Mouse (Mus musculus) midbrain, embryonic 10.5 days (tissue): ENCODE measurements around the gene Nphs1. TPM values are rescaled to one million over a fixed set of nuclear protein-coding genes. Genes with fewer than 3 reads are reported as not detected.

Experiments used
- DNase-seq: peaks from one replicate; pipeline ENCODE4 v3.0.0-alpha.2; 2017; ENCODE audit warnings: low spot score
- H3K27ac ChIP-seq: fragments of 300-500 bp; sonication (generic); replicated peaks from 2 replicates; pipeline ENCODE4 v1.5.1; 2016; ENCODE audit warnings: mild to moderate bottlenecking
- H3K27me3 ChIP-seq: fragments of 300-500 bp; sonication (generic); 2 replicates; pipeline ENCODE4 v1.6.1; 2016; ENCODE audit warnings: low read depth, mild to moderate bottlenecking; ENCODE audit not compliant: poor library complexity, severe bottlenecking
- H3K36me3 ChIP-seq: fragments of 300-500 bp; sonication (generic); 2 replicates; pipeline ENCODE4 v1.6.1; 2016; ENCODE audit warnings: mild to moderate bottlenecking, moderate library complexity
- H3K4me1 ChIP-seq: fragments of 300-500 bp; sonication (generic); 2 replicates; pipeline ENCODE4 v1.6.1; 2016
- H3K4me3 ChIP-seq: fragments of 300-500 bp; sonication (generic); 2 replicates; pipeline ENCODE4 v1.5.1; 2016; ENCODE audit warnings: mild to moderate bottlenecking, moderate library complexity
- H3K9me3 ChIP-seq: fragments of 300-500 bp; sonication (generic); replicated peaks from 2 replicates; pipeline ENCODE4 v1.6.1; 2016; ENCODE audit warnings: mild to moderate bottlenecking
- WGBS: fragments of 180-500 bp; shearing (Covaris S2); methylation state at CpG from one replicate; pipeline ENCODE4 v1.1.7; 2016; 5-methylcytosine and 5-hydroxymethylcytosine counted together
- polyA plus RNA-seq: library from polyadenylated mRNA; unstranded; fragments of >200 nt; fragmentation: Nextera tagmentation; extraction: Ambion mirVana; gene quantifications from 2 replicates; pipeline ENCODE4 v1.2.1, GENCODE M21; 2016

Gene Nphs1
- polyA plus RNA-seq = 0.16 and 0.23 TPM in 2 replicates

GRCm38 (mm10) chr7:30457629-30458330 is at the start of gene Nphs1, which contains the start of gene Kirrel2:
Nphs1 (plus strand) TSS chr7:30458315.
Kirrel2 (minus strand) TSS chr7:30457690.
- H3K27ac ChIP-seq = peak within 1 kb of the TSS; percentile 52
- H3K36me3 ChIP-seq = no peaks in the 10 kb centered on the region
- DNase-seq = peak; percentile 76
- peaks cover 45% of the 10 kb centered on the region for H3K4me1 ChIP-seq
- WGBS = 2% methylated on average over 16 of the region's 16 CpGs
- peaks cover 100% of the 10 kb centered on the region for H3K27me3 ChIP-seq
- 0 out of 2 replicates have a peak, but pooled peaks cover 2% of the 10 kb centered on the region for H3K9me3 ChIP-seq
- H3K4me3 ChIP-seq = peak within 1 kb of the TSS; percentile 48

- Histone ChIP-seq H3K9me3 (no peaks in the 10 kb centered on the region), H3K27ac (no peak overlapping the region), H3K27me3 (no peaks in the 10 kb centered on the region), H3K36me3 (no peaks in the 10 kb centered on the region), H3K4me3 (no peak overlapping the region), H3K4me1 (no peaks in the 10 kb centered on the region)
- DNase-seq = no peak
- WGBS = 83% methylated on average over 3 of the region's 3 CpGs
Measured at GRCm38 (mm10) chr7:30408639-30409038, 49.5 kb upstream of the Nphs1 start.

GRCm38 (mm10) chr7:30409789-30410188 is 48.3 kb upstream of the Nphs1 start:
- no peak overlapping the region for H3K4me3 ChIP-seq
- DNase-seq = no peak
- 82% methylated on average over 2 of the region's 2 CpGs for WGBS
- no peaks in the 10 kb centered on the region for H3K27me3 ChIP-seq
- H3K4me1 ChIP-seq = no peaks in the 10 kb centered on the region
- no peaks in the 10 kb centered on the region for H3K36me3 ChIP-seq
- H3K9me3 ChIP-seq = no peaks in the 10 kb centered on the region
- no peak overlapping the region for H3K27ac ChIP-seq

GRCm38 (mm10) chr7:30411023-30411422 is 47.1 kb upstream of the Nphs1 start:
- DNase-seq = no peak
- Histone ChIP-seq H3K9me3 (no peaks in the 10 kb centered on the region), H3K4me1 (no peaks in the 10 kb centered on the region), H3K27me3 (no peaks in the 10 kb centered on the region), H3K4me3 (no peak overlapping the region), H3K36me3 (no peaks in the 10 kb centered on the region), H3K27ac (no peak overlapping the region)
- 75% methylated on average over 3 of the region's 3 CpGs for WGBS

- H3K9me3 ChIP-seq = no peaks in the 10 kb centered on the region
- H3K36me3 ChIP-seq = no peaks in the 10 kb centered on the region
- no peaks in the 10 kb centered on the region for H3K4me1 ChIP-seq
- WGBS = 59% methylated on average over 4 of the region's 4 CpGs
- no peak for DNase-seq
- no peak overlapping the region for H3K27ac ChIP-seq
- no peaks in the 10 kb centered on the region for H3K27me3 ChIP-seq
- H3K4me3 ChIP-seq = no peak overlapping the region
Measured at GRCm38 (mm10) chr7:30412735-30413147, 45.4 kb upstream of the Nphs1 start.

DNA sequence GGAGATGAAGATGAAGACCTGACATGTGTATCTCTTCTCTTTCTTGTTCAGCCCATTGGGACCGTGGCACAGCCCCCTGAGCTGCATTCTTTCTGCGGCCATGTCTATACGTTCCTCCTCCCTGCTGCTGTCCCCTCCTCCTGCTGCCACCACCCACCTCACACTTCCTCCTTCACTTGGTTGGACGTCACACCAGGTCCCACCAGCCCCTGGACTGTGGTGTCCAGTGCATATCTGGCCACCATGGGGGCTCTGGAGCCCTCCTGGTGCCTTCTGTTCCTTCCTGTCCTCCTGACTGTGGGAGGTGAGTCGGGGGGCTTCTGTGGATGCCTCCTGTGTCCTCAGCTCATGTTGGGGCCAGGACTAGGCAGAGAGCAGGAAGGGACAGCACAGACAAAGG is 44.5 kb upstream of the Nphs1 start, which contains the start of gene Tyrobp:
Gene Tyrobp (plus strand): TSS at position 165 of the 400 bp plus-strand sequence.
- Histone ChIP-seq H3K27me3 (no peaks in the 10 kb centered on the region), H3K4me1 (no peaks in the 10 kb centered on the region), H3K36me3 (no peaks in the 10 kb centered on the region), H3K4me3 (no peak within 1 kb of the TSS), H3K27ac (no peak within 1 kb of the TSS), H3K9me3 (no peaks in the 10 kb centered on the region)
- 74% methylated on average over 5 of the region's 5 CpGs for WGBS
- no peak for DNase-seq

- 81% methylated on average over 9 of the region's 9 CpGs for WGBS
- Histone ChIP-seq H3K9me3 (peaks cover 4% of the 10 kb centered on the region), H3K36me3 (no peaks in the 10 kb centered on the region), H3K27me3 (peaks cover 28% of the 10 kb centered on the region), H3K27ac (no peak overlapping the region), H3K4me1 (peaks cover 18% of the 10 kb centered on the region), H3K4me3 (no peak overlapping the region)
- DNase-seq = no peak
Measured at GRCm38 (mm10) chr7:30417856-30418255, 40.3 kb upstream of the Nphs1 start.

DNA sequence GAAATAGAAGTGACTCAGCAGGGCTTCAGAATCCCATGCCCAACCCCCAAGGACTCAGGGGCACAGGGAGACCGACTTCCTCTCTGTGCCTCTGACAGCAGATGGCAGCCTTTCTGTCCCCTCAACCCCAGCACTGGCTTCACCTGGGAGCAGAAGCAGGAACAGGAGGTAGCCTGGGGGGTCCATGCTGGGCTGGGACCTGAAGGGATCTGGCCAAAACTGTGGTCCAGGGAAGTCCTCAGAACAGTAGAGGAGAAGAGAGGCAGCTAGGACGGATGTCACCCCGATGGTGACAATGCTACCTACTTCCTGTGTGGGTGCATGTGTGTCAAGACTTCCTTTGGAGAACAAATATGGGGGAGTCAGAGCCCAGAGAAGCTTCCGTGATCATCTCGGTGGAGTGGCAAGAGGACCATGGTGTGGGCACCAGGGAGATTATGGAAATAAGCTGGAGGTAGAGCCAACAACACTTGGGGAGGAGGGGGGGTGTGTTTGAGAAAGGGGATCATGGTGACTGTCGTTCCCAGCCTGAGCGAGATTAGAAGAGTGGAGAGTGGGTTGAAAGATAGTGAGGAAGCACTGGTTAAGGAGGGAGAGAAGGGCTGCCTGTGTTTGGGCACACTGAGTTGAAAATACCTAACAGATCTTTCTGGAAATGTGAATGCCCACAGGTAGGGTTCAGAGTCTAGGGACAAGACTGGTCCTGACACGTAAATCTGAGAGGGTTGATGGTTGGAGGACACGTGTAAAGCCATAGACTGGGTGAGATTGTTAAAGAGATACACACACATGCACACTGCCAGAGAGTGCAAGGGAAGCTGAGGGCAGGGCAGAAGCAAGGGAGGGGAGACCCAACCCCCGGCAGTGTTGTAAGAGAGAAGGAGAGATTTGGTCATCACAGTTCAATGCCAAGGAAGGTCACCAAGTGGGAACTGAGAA is 38.3 kb upstream of the Nphs1 start, which contains the start of gene Hcst:
Gene Hcst (minus strand): TSS at position 294 of the 939 bp plus-strand sequence.
- Histone ChIP-seq H3K4me3 (no peak within 1 kb of the TSS), H3K9me3 (peaks cover 4% of the 10 kb centered on the region), H3K27ac (no peak within 1 kb of the TSS), H3K27me3 (peaks cover 42% of the 10 kb centered on the region), H3K4me1 (peaks cover 24% of the 10 kb centered on the region), H3K36me3 (no peaks in the 10 kb centered on the region)
- 75% methylated on average over 10 of the region's 10 CpGs for WGBS
- no peak for DNase-seq

DNA sequence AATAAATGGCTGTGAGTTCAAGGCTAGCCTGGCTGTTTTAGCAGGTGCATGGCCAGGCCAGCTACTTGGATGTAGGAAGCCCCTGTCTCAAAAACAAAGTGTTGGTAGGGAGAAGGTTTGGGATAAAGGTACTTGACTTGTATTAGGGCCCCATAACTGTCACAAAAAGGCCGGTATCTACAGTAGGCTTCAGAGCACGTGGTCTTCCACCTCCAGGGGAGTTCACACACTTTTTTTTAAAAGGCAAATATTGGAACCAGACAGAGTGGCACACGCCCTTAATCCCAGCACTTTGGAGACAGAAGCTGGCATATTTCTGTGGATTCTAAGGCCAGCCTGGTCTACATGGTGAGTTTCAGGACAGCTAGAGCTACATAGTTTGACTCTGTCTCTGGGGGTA is 37.4 kb upstream of the Nphs1 start:
- Histone ChIP-seq H3K27me3 (peaks cover 42% of the 10 kb centered on the region), H3K36me3 (peaks cover 7% of the 10 kb centered on the region), H3K27ac (no peak overlapping the region), H3K4me1 (peaks cover 24% of the 10 kb centered on the region), H3K9me3 (peaks cover 4% of the 10 kb centered on the region), H3K4me3 (no peak overlapping the region)
- DNase-seq = no peak
- WGBS = 86% methylated on average over 3 of the region's 3 CpGs

- Histone ChIP-seq H3K36me3 (peaks cover 12% of the 10 kb centered on the region), H3K4me3 (peak within 1 kb of the TSS; percentile 63), H3K4me1 (peaks cover 24% of the 10 kb centered on the region), H3K27me3 (peaks cover 42% of the 10 kb centered on the region), H3K27ac (peak within 1 kb of the TSS; percentile 69), H3K9me3 (peaks cover 4% of the 10 kb centered on the region)
- DNase-seq = peak; percentile 43
- 10% methylated on average over 31 of the region's 31 CpGs for WGBS
Measured at GRCm38 (mm10) chr7:30421175-30421889, 36.8 kb upstream of the Nphs1 start, which contains the start of gene Nfkbid. Nfkbid (plus strand) TSS chr7:30421732.

DNA sequence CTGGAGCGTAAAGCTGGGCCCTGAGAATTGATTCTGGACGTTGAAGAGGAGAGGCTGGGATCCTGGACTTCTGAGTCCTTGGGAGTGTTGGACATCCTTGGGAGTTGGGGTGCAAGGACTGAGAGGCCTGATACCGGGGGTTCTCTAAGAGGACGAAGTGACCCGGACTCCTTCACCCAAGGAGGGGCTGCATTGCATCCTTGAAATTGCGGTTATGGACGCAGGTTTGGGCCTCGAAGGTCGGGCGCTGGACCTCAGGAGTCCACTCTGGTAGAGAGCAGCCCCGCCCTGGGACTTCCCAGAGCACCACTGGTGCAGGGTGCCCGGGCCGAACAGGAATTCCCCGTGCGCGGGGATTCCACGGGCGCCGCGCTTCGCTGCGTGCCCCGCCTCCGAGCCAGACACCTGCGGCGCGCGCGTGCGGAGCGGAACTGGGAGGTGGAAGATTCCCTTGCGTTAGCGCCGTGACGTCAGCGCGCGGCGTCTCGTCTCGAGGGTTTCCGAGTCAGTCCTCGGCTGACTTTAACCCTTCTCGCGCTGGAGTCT is 36.2 kb upstream of the Nphs1 start:
- peaks cover 24% of the 10 kb centered on the region for H3K4me1 ChIP-seq
- peaks cover 4% of the 10 kb centered on the region for H3K9me3 ChIP-seq
- peak; percentile 87 for DNase-seq
- peak overlapping the region; percentile 63 for H3K4me3 ChIP-seq
- peaks cover 16% of the 10 kb centered on the region for H3K36me3 ChIP-seq
- H3K27ac ChIP-seq = peak overlapping the region; percentile 69
- under 1% methylated on average over 45 of the region's 45 CpGs for WGBS
- H3K27me3 ChIP-seq = peaks cover 42% of the 10 kb centered on the region

GRCm38 (mm10) chr7:30422560-30422959 is 35.6 kb upstream of the Nphs1 start:
- peaks cover 4% of the 10 kb centered on the region for H3K9me3 ChIP-seq
- WGBS = 13% methylated on average over 9 of the region's 9 CpGs
- H3K27ac ChIP-seq = peak overlapping the region; percentile 69
- peaks cover 42% of the 10 kb centered on the region for H3K27me3 ChIP-seq
- H3K4me1 ChIP-seq = peaks cover 24% of the 10 kb centered on the region
- H3K4me3 ChIP-seq = peak overlapping the region; percentile 63
- DNase-seq = no peak
- peaks cover 21% of the 10 kb centered on the region for H3K36me3 ChIP-seq
